Mouse (Mus musculus) cerebellum, postnatal 4 days (tissue): ENCODE measurements around the gene BC048403.

Experiments used
- DNase-seq, 2 experiments: peaks; one replicate each; pipeline ENCODE4 v3.0.0; 2022; ENCODE audit warnings: low spot score in 2 of 2, mixed read lengths in 1 of 2

The BC048403 gene

DNA sequence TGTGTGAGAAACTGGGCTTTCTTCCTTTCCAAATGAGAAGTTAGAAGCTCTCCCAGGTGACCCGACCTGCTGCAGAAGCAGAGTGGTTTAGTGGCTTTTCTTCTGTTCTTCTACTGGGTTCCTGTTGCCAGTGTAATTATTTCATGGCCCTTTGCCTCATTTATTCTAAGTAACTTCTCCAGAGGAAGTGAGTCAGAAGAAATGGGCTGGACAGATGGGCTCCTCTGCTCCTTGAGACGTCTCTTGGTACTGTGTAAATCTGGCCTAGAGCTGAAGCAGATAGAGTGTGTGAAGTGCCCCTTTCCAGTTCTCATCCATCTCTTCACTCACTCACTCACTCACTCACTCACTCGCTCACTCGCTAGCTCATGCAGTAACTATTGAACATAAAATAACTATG is 16.9 kb downstream of the BC048403 start:
- DNase-seq, result no peak

GRCm38 (mm10) chr10:121759095-121759494 is 19.4 kb downstream of the BC048403 start:
- no peak for DNase-seq

GRCm38 (mm10) chr10:121762141-121762540 is 22.4 kb downstream of the BC048403 start:
- no peak for DNase-seq

- DNase-seq, result no peak
Observed at GRCm38 (mm10) chr10:121763191-121763590, 23.5 kb downstream of the BC048403 start.

DNA sequence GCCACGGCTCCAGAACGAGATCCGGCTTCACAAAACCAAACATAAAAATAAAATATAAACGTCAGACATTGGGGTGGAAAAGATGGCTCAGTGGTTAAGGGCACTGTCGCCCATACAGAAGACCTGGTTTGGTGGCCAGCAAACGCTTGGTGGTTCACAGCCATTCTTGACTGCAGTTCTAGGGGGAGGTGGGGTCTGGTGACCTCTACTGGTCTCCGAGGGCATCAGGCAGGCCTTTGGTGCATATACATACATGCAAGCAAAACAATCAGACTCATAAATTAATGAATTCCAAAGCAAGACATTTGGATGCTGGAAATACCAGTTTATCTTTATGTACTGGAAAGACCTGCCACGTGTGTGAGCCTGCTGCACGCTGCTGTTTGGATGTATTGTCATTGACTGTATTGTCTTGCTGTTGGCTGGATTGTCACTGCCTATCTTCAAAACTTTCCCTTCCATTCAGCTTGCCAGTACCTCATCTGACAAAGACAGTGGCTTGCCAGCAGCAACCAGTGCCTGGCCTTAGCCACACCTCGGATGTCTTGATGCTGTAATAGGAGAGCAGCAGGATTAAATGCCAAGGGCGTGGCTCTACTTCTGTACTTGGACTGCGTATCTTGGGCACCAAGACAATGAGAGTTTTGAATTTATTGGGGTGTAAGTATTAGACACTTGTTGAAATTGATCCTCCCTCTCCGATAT is 24.9 kb downstream of the BC048403 start:
- no peak for DNase-seq

DNA sequence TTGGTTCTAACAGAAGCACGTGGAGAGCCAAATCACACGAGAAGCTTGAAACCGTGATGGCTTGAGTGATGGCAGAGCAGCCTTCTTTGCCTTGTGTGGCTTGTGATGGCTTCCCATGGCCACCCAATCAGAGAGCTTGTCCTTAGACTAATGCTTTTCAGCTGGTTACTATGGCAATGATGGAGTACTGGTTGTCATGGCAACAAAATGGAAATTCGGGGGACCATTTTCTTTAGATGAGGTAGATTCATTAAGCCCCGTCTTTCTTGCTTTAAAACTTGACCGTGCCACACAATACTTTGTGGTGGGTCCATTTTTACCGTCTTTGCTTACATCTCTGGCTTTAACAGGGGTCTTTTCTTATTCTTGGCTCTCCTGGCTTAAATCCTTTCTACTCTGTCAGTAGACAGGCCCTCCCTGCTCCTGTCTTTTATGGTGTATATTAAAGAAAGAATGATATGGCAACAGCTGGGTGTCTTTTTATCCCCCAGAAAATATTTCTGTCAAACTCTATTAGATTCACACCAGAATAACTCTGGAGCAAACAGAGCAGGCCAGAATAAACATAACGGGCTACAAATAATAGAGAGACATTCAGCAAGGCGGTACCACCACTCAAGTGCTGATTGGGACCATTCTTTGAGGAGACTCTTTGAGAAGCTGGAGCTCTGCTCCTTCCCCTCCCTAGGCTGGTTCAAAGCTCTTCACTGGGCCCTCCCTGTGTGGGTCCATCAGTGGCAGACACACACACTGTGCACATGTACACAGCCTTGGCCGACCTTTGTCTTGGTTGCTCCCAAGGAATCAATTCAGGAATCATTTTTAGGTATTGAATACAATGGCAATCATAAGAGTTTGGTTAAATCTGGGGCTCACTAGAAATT is 25.7 kb downstream of the BC048403 start:
- DNase-seq, result no peak

- DNase-seq, result peak in 1 of 2 experiments; percentile 26
Observed at GRCm38 (mm10) chr10:121767295-121767694, 27.6 kb downstream of the BC048403 start.

GRCm38 (mm10) chr10:121769711-121770110 is 30.0 kb downstream of the BC048403 start:
- DNase-seq, result no peak

- no peak for DNase-seq
Observed at GRCm38 (mm10) chr10:121770624-121771577, 31.2 kb downstream of the BC048403 start.

- no peak for DNase-seq
Observed at GRCm38 (mm10) chr10:121773813-121774212, 34.1 kb downstream of the BC048403 start.

- DNase-seq, result no peak
Observed at GRCm38 (mm10) chr10:121775990-121776389, 36.3 kb downstream of the BC048403 start.

DNA sequence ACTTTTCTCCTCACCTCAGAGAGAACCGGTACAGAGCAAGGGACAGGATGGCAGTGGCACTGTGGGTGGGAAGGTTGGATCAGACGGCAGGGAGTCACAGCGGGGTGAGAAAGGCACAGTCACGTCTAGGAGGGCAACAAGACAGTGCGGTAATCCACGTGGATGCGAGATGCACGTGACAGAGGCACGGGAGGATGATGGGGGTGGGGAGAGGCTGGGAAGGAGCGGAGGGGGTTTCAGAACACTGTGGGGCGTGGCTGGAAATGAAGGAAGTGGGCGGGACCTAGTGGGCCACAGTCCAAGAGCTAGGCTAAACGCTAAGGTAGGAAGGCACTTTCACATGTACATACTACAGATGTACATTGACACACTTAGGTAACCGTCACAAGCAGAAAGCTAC is 41.4 kb downstream of the BC048403 start:
- no peak for DNase-seq

GRCm38 (mm10) chr10:121788536-121788935 is 48.8 kb downstream of the BC048403 start:
- no peak for DNase-seq

- DNase-seq, result no peak
Observed at GRCm38 (mm10) chr10:121790078-121790477, 50.3 kb downstream of the BC048403 start.

DNA sequence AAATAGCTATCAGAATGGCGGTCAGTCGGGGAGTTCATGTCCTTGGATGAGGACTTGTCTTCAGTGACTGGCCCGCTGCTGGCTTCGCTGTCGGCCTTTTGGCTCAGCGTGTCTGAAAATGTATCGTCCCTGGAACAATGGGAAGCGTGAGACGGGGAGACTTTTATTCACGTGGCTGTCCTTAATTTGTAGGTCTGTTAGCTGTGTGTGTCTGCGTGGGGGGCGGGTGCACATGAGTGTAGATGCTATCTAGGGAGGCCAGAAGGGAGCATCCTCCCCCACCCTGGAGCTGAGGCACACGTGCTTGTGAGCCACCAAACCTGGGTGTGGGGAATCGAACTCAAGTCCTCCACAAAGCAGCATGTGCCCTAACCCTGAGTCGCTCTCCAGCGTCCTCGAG is 52.9 kb downstream of the BC048403 start:
- no peak for DNase-seq

GRCm38 (mm10) chr10:121794486-121794885 is 54.7 kb downstream of the BC048403 start:
- no peak for DNase-seq

DNA sequence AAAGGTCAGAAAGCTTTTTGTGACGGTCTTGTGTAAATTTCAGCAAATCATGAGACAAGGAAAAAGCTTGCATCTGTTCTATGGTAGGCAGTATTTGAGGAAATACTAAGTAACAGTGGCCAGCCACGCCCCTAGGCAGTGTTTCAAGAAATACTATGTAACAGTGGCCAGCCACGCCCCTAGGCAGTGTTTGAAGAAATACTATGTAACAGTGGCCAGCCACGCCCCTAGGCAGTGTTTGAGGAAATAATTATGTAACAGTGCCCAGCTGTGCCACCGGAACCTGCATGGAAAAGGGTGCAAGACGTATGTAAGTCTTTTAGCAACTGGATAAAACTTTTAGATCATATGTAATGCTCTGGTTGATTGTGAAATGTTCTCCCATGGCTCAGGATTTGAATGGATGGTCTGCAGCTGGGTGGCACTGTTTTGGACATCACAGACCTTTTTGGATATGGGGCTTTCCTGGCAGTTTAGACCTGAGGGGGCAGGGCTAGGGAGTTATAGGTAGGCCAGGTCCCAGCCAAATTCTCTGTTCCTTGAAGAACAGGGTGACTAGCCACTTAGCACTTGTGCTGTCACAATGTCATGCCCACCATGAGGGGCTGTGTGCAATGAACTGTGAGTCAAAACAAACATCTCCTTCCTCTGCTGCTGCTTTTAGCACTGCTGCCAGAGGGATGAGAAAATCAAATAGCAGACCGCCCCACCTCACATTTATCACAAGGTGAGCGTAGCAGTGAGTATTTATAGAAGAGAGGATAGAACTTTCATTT is 56.5 kb downstream of the BC048403 start:
- DNase-seq, result no peak

DNA sequence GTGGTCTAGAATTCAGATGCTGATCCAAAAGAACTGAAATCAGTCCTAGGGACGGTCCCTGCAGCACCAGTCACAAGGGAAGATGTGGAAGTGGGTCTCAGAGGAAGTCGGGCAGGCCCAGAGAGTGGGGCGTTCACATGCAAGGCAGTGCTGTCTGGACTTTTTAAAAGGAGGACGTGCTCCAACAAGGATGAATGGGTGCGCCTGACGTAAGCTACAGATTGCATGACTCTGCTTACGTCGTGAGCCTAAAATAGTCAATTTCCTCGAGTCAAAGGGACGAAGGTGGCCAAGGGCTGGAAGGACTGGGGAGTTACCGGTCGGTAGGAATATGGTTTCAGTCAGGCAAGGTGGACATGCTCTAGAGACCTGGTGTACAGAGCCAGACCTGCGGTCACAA is 60.3 kb downstream of the BC048403 start:
- no peak for DNase-seq
